Mouse (Mus musculus) layer of hippocampus, postnatal 25 days (tissue): ENCODE data around the gene Stard9. TPM values are rescaled to one million over a fixed set of nuclear protein-coding genes. Genes with fewer than 3 reads are reported as not detected.
A peak's percentile ranks its signal among the peaks of the same experiment; 100 is the strongest.
"Not testable (repeated sequence)": the region's sequence is repeated elsewhere in the genome, so short reads cannot be mapped to it uniquely, and the experiment has no call there.

Experiments used
- DNase-seq, 2 experiments: peaks; one replicate each; pipeline ENCODE4 v3.0.0; 2022; ENCODE audit warnings: mixed read lengths in 2 of 2, low spot score in 1 of 2; ENCODE audit errors: extremely low spot score in 1 of 2
- total RNA-seq, 2 experiments: library from RNA; stranded (reverse); gene quantifications; 2 replicates each; pipeline ENCODE4 v1.2.3; 2021

Stard9 gene
- total RNA-seq, 2 experiments from 2014 or later, result 6.0 to 10.1 TPM

- DNase-seq, result no peak
These were observed 23.5 kb downstream of the Stard9 start for GRCm38 (mm10) chr2:120652256-120652924.

GRCm38 (mm10) chr2:120652925-120653284 is 24.0 kb downstream of the Stard9 start:
- DNase-seq, result no peak

GRCm38 (mm10) chr2:120654693-120655092 is 25.8 kb downstream of the Stard9 start:
- DNase-seq, result no peak

- no peak for DNase-seq
These were observed 27.0 kb downstream of the Stard9 start for GRCm38 (mm10) chr2:120655905-120656304.

- no peak for DNase-seq
These were observed 27.8 kb downstream of the Stard9 start for GRCm38 (mm10) chr2:120656711-120657110.

- DNase-seq, result no peak
These were observed 29.6 kb downstream of the Stard9 start for GRCm38 (mm10) chr2:120658486-120658885.

GRCm38 (mm10) chr2:120659318-120659717 is 30.4 kb downstream of the Stard9 start:
- no peak for DNase-seq

- no peak for DNase-seq
These were observed 31.7 kb downstream of the Stard9 start for GRCm38 (mm10) chr2:120660486-120661078.

- no peak for DNase-seq
These were observed 33.8 kb downstream of the Stard9 start for GRCm38 (mm10) chr2:120662766-120663165.

GRCm38 (mm10) chr2:120663491-120664154 is 34.7 kb downstream of the Stard9 start:
- peak in 1 of 2 experiments; percentile 13 for DNase-seq

GRCm38 (mm10) chr2:120667446-120667845 is 38.5 kb downstream of the Stard9 start:
- no peak for DNase-seq

GRCm38 (mm10) chr2:120670253-120670652 is 41.3 kb downstream of the Stard9 start:
- no peak for DNase-seq

GRCm38 (mm10) chr2:120681151-120681550 is 52.2 kb downstream of the Stard9 start:
- DNase-seq, result not testable (repeated sequence)

GRCm38 (mm10) chr2:120697767-120698166 is 68.8 kb downstream of the Stard9 start:
- DNase-seq, result no peak

GRCm38 (mm10) chr2:120700379-120700885 is 71.5 kb downstream of the Stard9 start:
- DNase-seq, result no peak

GRCm38 (mm10) chr2:120702675-120703074 is 73.8 kb downstream of the Stard9 start:
- DNase-seq, result no peak

GRCm38 (mm10) chr2:120707041-120707440 is 78.1 kb downstream of the Stard9 start:
- DNase-seq, result no peak

- no peak for DNase-seq
These were observed 81.2 kb downstream of the Stard9 start for GRCm38 (mm10) chr2:120710154-120710553.

GRCm38 (mm10) chr2:120710948-120711347 is 82.0 kb downstream of the Stard9 start:
- DNase-seq, result no peak

- DNase-seq, result no peak
These were observed 84.5 kb downstream of the Stard9 start for GRCm38 (mm10) chr2:120713441-120713840.

- DNase-seq, result no peak
These were observed 89.6 kb downstream of the Stard9 start for GRCm38 (mm10) chr2:120718496-120718895.
